Mouse (Mus musculus) inflammation-experienced regulatory T-cells, adult 6 months (primary cell): ENCODE results near the gene Raet1d. TPM values are rescaled to one million over a fixed set of nuclear protein-coding genes. Genes with fewer than 3 reads are reported as not detected.

Experiments used
- polyA plus RNA-seq, 3 experiments: library from polyadenylated mRNA; unstranded; fragments of 100-300 nt; shearing (Covaris generic); gene quantifications; one replicate each; pipeline ENCODE4 v1.2.1; 2017

Raet1d gene
- polyA plus RNA-seq, 3 experiments from 2014 or later: not detected

Other genes with a start within 250 kb of the Raet1d start
- 10 to 100 TPM in 2 of 3 experiments, 1 to 10 TPM in 1; 9.4 to 12.6 (median 12.1) TPM for gene E030030I06Rik, start 211.3 kb upstream of the Raet1d start, polyA plus RNA-seq
- gene Raet1e, start 202.0 kb upstream of the Raet1d start, polyA plus RNA-seq: under 1 TPM in 1 of 3 experiments, not detected in 2; 0.49 TPM
- 10 to 100 TPM in 1 of 3 experiments, 1 to 10 TPM in 2; 3.6 to 12.3 (median 6.7) TPM for gene H60b, start 202.0 kb upstream of the Raet1d start, polyA plus RNA-seq